Comparison of ENCODE assay signal across 15 mouse cellular contexts in the genomic region with DNA sequence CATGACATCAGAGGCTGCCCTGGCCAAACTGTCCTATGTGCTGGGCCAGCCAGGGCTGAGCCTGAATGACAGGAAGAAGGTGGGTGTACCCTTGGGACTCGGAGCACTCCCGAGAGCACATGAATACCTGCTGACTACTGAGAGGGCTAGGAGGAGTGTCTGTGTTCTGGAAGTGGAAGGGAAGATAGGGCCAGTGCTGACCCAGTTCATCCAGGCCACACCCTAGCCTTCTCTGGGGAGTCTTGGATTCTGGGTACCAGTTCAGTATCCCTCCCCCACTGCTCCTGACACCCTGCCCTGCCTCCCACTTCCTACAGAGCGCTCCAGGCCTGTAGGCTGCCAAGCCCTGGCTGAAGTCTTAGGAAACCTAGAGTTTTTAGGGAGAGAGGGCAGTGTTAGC. TPM values are rescaled to one million over a fixed set of nuclear protein-coding genes. Genes with fewer than 3 reads are reported as not detected.
"Had no signal": no experiment of that assay in that cellular context is flagged by ENCODE, and none has a peak within 500 bp of the region (broad histone marks: within the 10 kb centered on the region; RNA-seq: fewer than 3 reads in every experiment).

No protein-coding gene starts in this region.

- H3K4me1 ChIP-seq: liver, embryonic 13.5 days; megakaryocyte, embryonic 14.5 days; midbrain, embryonic 12.5 days had no signal

- DNase-seq: kidney, postnatal 14 days; layer of hippocampus, adult 9-11 months; layer of hippocampus, postnatal 36 days; liver, embryonic 13.5 days; liver, postnatal 0 days; lung, postnatal 14 days; right cerebral cortex, postnatal 4 days; spleen, adult 18-20 months; thymus, adult 2 months; thymus, postnatal 25 days had no signal

- H3K36me3 ChIP-seq: limb, embryonic 15.5 days; liver, embryonic 13.5 days; lung, embryonic 15.5 days; midbrain, embryonic 12.5 days had no signal

- H3K27me3 ChIP-seq: limb, embryonic 15.5 days; liver, embryonic 13.5 days; lung, embryonic 15.5 days had no signal

- H3K27ac ChIP-seq: limb, embryonic 15.5 days; liver, embryonic 13.5 days; lung, embryonic 15.5 days; macrophage; midbrain, embryonic 12.5 days had no signal

- H3K4me3 ChIP-seq: limb, embryonic 15.5 days; liver, embryonic 13.5 days; lung, embryonic 15.5 days; midbrain, embryonic 12.5 days had no signal

RNA-seq across cellular contexts. Expression of gene Aspg, which starts 14.7 kb away (rescaled TPM):
- polyA plus RNA-seq: macrophage had no signal

RNA-seq across cellular contexts. Expression of gene Kif26a, which starts 24.8 kb away (rescaled TPM):
- polyA plus RNA-seq: macrophage had no signal
